Comparison of ENCODE assay signal across 16 mouse cellular contexts in the genomic region with DNA sequence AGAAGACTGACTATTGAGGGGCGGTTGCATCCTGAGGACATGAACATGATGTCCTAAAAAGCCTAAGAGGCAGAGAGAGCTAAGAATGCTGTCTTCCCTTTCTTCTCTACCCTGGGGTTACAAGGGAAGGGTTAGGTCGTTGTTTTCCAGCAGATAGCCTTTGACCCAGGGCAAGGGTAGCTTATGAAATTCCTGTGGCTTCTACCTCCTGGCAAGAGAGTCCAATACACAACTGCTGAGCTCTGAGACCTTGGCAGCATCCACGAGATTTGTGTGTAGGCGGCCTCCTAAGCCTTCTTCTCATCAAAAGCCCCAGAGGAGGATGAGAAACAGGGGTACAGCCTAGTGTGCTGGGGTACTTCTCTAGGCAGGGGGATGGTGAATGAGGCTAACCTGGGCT.
"Had no signal": no experiment of that assay in that cellular context is flagged by ENCODE, and none has a peak within 500 bp of the region (broad histone marks: within the 10 kb centered on the region; RNA-seq: fewer than 3 reads in every experiment).

No protein-coding gene starts in this region.

- DNase-seq: liver, postnatal 0 days; lung, adult 2 months; lung, postnatal 14 days; lung, postnatal 36 days; right cerebral cortex, postnatal 14 days; thymus, adult 2 months; thymus, postnatal 25 days; thymus, postnatal 4 days had no signal

- H3K27ac ChIP-seq: lung, embryonic 15.5 days; macrophage; midbrain, embryonic 13.5 days; midbrain, embryonic 15.5 days; neural tube, embryonic 12.5 days; stomach, embryonic 15.5 days; stomach, postnatal 0 days had no signal

- H3K4me1 ChIP-seq: lung, embryonic 15.5 days; megakaryocyte, embryonic 14.5 days; midbrain, embryonic 13.5 days; midbrain, embryonic 15.5 days; neural tube, embryonic 12.5 days; stomach, embryonic 15.5 days had no signal

- H3K9me3 ChIP-seq: lung, embryonic 15.5 days; midbrain, embryonic 13.5 days; midbrain, embryonic 15.5 days; neural tube, embryonic 12.5 days; stomach, embryonic 15.5 days had no signal

- H3K36me3 ChIP-seq: lung, embryonic 15.5 days; midbrain, embryonic 13.5 days; midbrain, embryonic 15.5 days; neural tube, embryonic 12.5 days; stomach, embryonic 15.5 days had no signal

- H3K4me3 ChIP-seq: lung, embryonic 15.5 days; megakaryocyte, embryonic 14.5 days; midbrain, embryonic 13.5 days; midbrain, embryonic 15.5 days; neural tube, embryonic 12.5 days; stomach, embryonic 15.5 days had no signal

- H3K27me3 ChIP-seq: lung, embryonic 15.5 days; megakaryocyte, embryonic 14.5 days; midbrain, embryonic 13.5 days; midbrain, embryonic 15.5 days; neural tube, embryonic 12.5 days; stomach, embryonic 15.5 days had no signal
